Mouse (Mus musculus): ENCODE measurements around the gene Mettl27.

GRCm38 (mm10) chr5:134986298-134987268, 54.4 kb downstream of the Mettl27 start:
- TF ChIP-seq CTCF (IDR thresholded peaks at IDR 0.05; ENCODE audit: control insufficient read depth, insufficient read depth, insufficient replicate concordance, low read depth, low read length) (no peak), POLR2A (IDR thresholded peaks at IDR 0.05; ENCODE audit: control insufficient read depth, low read depth, low read length) (no peak)
